ENCODE assay signal across 9 mouse cellular contexts in the genomic region with DNA sequence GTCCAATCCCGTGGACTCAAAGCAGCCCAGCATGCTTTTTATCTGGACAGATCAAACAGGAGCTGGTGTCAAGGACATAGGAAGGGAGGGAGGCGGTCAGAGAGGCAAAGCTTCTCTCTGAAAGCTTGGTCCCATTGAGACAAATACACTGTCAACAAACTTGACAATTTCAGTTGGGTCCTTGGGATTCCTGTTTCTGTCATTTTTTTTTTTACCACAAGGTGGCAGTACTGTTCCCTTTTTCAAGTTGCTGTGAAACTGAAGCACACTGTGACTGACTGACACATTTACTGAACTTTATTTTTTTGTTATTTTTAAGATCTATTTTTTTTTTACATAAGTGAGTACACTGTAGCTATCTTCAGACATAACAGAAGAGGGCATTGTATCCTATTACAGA. TPM values are rescaled to one million over a fixed set of nuclear protein-coding genes. Genes with fewer than 3 reads are reported as not detected.
DNase-seq lines count a peak whose midpoint lies in the region; ATAC-seq and TF ChIP-seq lines count a peak whose summit lies in the region.
"Had no signal": no experiment of that assay in that cellular context is flagged by ENCODE, and none has a peak within 500 bp of the region (broad histone marks: within the 10 kb centered on the region; RNA-seq: fewer than 3 reads in every experiment).

No protein-coding gene starts in this region.

- 81% methylated on average over 2 of the region's 2 CpGs for WGBS in midbrain, postnatal 0 days

- no peak overlapping the region for H3K4me3 ChIP-seq in layer of hippocampus, adult 2 months
- no peak overlapping the region for H3K4me3 ChIP-seq in MEL (ENCODE audit: control insufficient read depth in 1 of 2, insufficient read depth in 1 of 2, low read depth in 2 of 2, low read length in 2 of 2)
- no peak overlapping the region for H3K4me3 ChIP-seq in midbrain, postnatal 0 days (ENCODE audit: low read depth, low read length)
- H3K4me3 ChIP-seq: embryonic facial prominence, embryonic 15.5 days had no signal

- no peaks in the 10 kb centered on the region for H3K9me3 ChIP-seq in MEL (replicated peaks; ENCODE audit: insufficient read depth, low read length)
- H3K9me3 ChIP-seq in midbrain, postnatal 0 days (ENCODE audit: low read length) = no peaks in the 10 kb centered on the region
- H3K9me3 ChIP-seq: embryonic facial prominence, embryonic 15.5 days had no signal

- H3K27ac ChIP-seq in layer of hippocampus, adult 2 months = no peak overlapping the region
- H3K27ac ChIP-seq in MEL (ENCODE audit: control insufficient read depth, low read depth, low read length) = no peak overlapping the region
- H3K27ac ChIP-seq in midbrain, postnatal 0 days (ENCODE audit: low read depth, low read length) = no peak overlapping the region
- H3K27ac ChIP-seq: embryonic facial prominence, embryonic 15.5 days had no signal

- intact Hi-C loops in heart, postnatal 14 days (cut with DNase I) = loop anchor here (1.0 to 5.0 kb wide), 3 partner anchors 131 to 251 kb away; a partner anchor contains a TSS

- no peak overlapping the region for H3K9ac ChIP-seq in MEL (ENCODE audit: control insufficient read depth, low read depth, low read length, poor library complexity, severe bottlenecking)
- H3K9ac ChIP-seq in midbrain, postnatal 0 days (replicated peaks; ENCODE audit: low read length, poor library complexity, severe bottlenecking) = no peak overlapping the region
- H3K9ac ChIP-seq: embryonic facial prominence, embryonic 15.5 days had no signal

- ATAC-seq in midbrain, postnatal 0 days (ENCODE audit: low FRiP score) = no peak

- TF ChIP-seq EP300 in MEL (IDR thresholded peaks at IDR 0.05; ENCODE audit: low read depth in 1 of 2, low read length in 2 of 2) = no peak

- no peak overlapping the region for H3K4me2 ChIP-seq in midbrain, postnatal 0 days (ENCODE audit: low read depth, low read length, poor library complexity, severe bottlenecking)
- H3K4me2 ChIP-seq: embryonic facial prominence, embryonic 15.5 days had no signal

- H3K36me3 ChIP-seq in MEL (ENCODE audit: control insufficient read depth in 1 of 2, insufficient read depth in 2 of 2, low read length in 2 of 2) = peaks cover 0 to 2% of the 10 kb centered on the region in 2 experiments; a peak in 2 of 4 replicates
- H3K36me3 ChIP-seq in midbrain, postnatal 0 days (ENCODE audit: insufficient read depth, low read length) = peaks cover 49% of the 10 kb centered on the region

- TF ChIP-seq RAD21 in MEL (IDR thresholded peaks at IDR 0.05; ENCODE audit: low read depth, low read length) = peak; percentile 89

- TF ChIP-seq CTCF in layer of hippocampus, adult 2 months (conservative IDR thresholded peaks at IDR 0.05) = peak; percentile 83
- peak; percentile 12 to 84 (median 55); a peak in 4 of 6 replicates for TF ChIP-seq CTCF in MEL (IDR thresholded peaks at IDR 0.05 in 2 of 3, conservative IDR thresholded peaks at IDR 0.05 in 1 of 3; ENCODE audit: control insufficient read depth in 1 of 3, insufficient read depth in 1 of 3, low read depth in 2 of 3, low read length in 3 of 3, poor library complexity in 1 of 3, severe bottlenecking in 1 of 3)
- peak; percentile 80 for TF ChIP-seq CTCF in midbrain, postnatal 0 days (IDR thresholded peaks at IDR 0.05)

- peak in 1 of 2 experiments; percentile 39 for DNase-seq in layer of hippocampus, adult 2 months (ENCODE audit: low spot score in 2 of 2)
- DNase-seq in layer of hippocampus, postnatal 25 days (ENCODE audit: extremely low spot score in 1 of 2, low spot score in 1 of 2) = no peak
- DNase-seq in MEL (ENCODE audit: low read depth, low spot score) = peak; percentile 71
- peak; percentile 61 for DNase-seq in embryo, embryonic 11 days
- peak; percentile 62 for DNase-seq in midbrain, postnatal 0 days (ENCODE audit: low spot score)
- DNase-seq in heart, postnatal 14 days = no peak
- DNase-seq in spleen, postnatal 14 days (ENCODE audit: low spot score in 2 of 2) = no peak
- DNase-seq in right cerebral cortex, postnatal 36 days (ENCODE audit: low spot score in 2 of 2) = no peak

- H3K79me2 ChIP-seq in MEL (ENCODE audit: control insufficient read depth, insufficient read depth, low read length, poor library complexity) = no peaks in the 10 kb centered on the region

- H3K27me3 ChIP-seq in MEL (ENCODE audit: control insufficient read depth in 1 of 2, insufficient read depth in 2 of 2, low read length in 2 of 2) = no peaks in the 10 kb centered on the region
- H3K27me3 ChIP-seq in midbrain, postnatal 0 days (ENCODE audit: insufficient read depth, low read length) = no peaks in the 10 kb centered on the region
- H3K27me3 ChIP-seq: embryonic facial prominence, embryonic 15.5 days had no signal

- no peaks in the 10 kb centered on the region for H3K4me1 ChIP-seq in MEL (ENCODE audit: control insufficient read depth in 1 of 2, insufficient read depth in 2 of 2, low read length in 2 of 2)
- no peaks in the 10 kb centered on the region for H3K4me1 ChIP-seq in midbrain, postnatal 0 days (ENCODE audit: insufficient read depth, low read length)
- H3K4me1 ChIP-seq: embryonic facial prominence, embryonic 15.5 days had no signal

- no peak for TF ChIP-seq POLR2A in MEL (IDR thresholded peaks at IDR 0.05; ENCODE audit: control insufficient read depth in 1 of 2, insufficient read depth in 1 of 2, low read depth in 1 of 2, low read length in 2 of 2, poor library complexity in 1 of 2)

TF ChIP-seq in MEL, 35 proteins besides CTCF, POLR2A, EP300 and RAD21:
- TF ChIP-seq ZC3H11A (IDR thresholded peaks at IDR 0.05; ENCODE audit: low read depth, low read length) (peak; percentile 85), SMC3 (IDR thresholded peaks at IDR 0.05; ENCODE audit: low read depth, low read length) (peak; percentile 91), ELF1 (IDR thresholded peaks at IDR 0.05; ENCODE audit: low read depth, low read length) (no peak), ZNF384 (IDR thresholded peaks at IDR 0.05; ENCODE audit: low read depth, low read length) (peak; percentile 13; the same call in 1 of the 2 replicates), MXI1 (IDR thresholded peaks at IDR 0.05; ENCODE audit: low read depth, low read length) (no peak), TAL1 (IDR thresholded peaks at IDR 0.05; ENCODE audit: low read length) (no peak)
TF ChIP-seq in MEL: peak in this region for 3.

RNA-seq across cellular contexts. Expression of a gene that starts 19.4 kb away (rescaled TPM):
- under 1 TPM; 0.61 to 0.79 TPM for total RNA-seq in layer of hippocampus, adult 2 months (2021)
- 1 to 10 TPM in 1 of 2 experiments, under 1 TPM in 1; 0.54 to 1.1 TPM for total RNA-seq in layer of hippocampus, postnatal 25 days (2021)
- total RNA-seq in MEL (2012; rRNA removed) = 0.08 and 0.10 TPM in 2 replicates
- under 1 TPM in 1 of 2 experiments, not detected in 1; 0.19 TPM for polyA plus RNA-seq in MEL (2012; ENCODE audit: insufficient read depth in 1 of 2, insufficient read length in 2 of 2, low read depth in 1 of 2, low replicate concordance in 2 of 2, missing spikeins in 1 of 2)
- total RNA-seq in midbrain, postnatal 0 days (2014; rRNA removed) = 1.4 and 1.9 TPM in 2 replicates
- 1.2 and 1.5 TPM in 2 replicates for polyA plus RNA-seq in midbrain, postnatal 0 days (2015; fragmentation: Nextera tagmentation; extraction: Ambion mirVana)
- total RNA-seq in heart, postnatal 14 days (2021) = under 1 TPM; 0.34 to 0.36 TPM

Comparison
In these comparisons a context has a peak if more than half of its experiments do, and no peak if none do; other contexts are left out.
1. DNase-seq: peak in MEL (single experiment), embryo, embryonic 11 days (single experiment) and midbrain, postnatal 0 days (single experiment); none in layer of hippocampus, postnatal 25 days (0 of 2), heart, postnatal 14 days (0 of 2), spleen, postnatal 14 days (0 of 2) and right cerebral cortex, postnatal 36 days (0 of 2).
2. Peak in every context shown above with its lines, with median percentiles within 50 percentile points of each other: CTCF ChIP-seq.